Mouse (Mus musculus): ENCODE data around the gene Piwil1. TPM values are rescaled to one million over a fixed set of nuclear protein-coding genes. Genes with fewer than 3 reads are reported as not detected.

Piwil1 gene
- polyA plus RNA-seq, 1 experiment = not detected

GRCm38 (mm10) chr5:128681456-128681855 is 20.9 kb upstream of the Piwil1 start:
- TF ChIP-seq CTCF (IDR thresholded peaks at IDR 0.05; ENCODE audit: low read depth, low read length) (no peak), POLR2A (IDR thresholded peaks at IDR 0.05; ENCODE audit: borderline replicate concordance, low read depth, low read length) (no peak)

GRCm38 (mm10) chr5:128684192-128684591 is 18.1 kb upstream of the Piwil1 start:
- Histone ChIP-seq H3K27ac (ENCODE audit: insufficient read depth, low read depth, low read length) (no peak overlapping the region), H3K4me3 (ENCODE audit: insufficient read depth, low read length) (no peak overlapping the region), H3K4me1 (ENCODE audit: control insufficient read depth, insufficient read depth, low read length) (no peaks in the 10 kb centered on the region)
- no peak for TF ChIP-seq CTCF (IDR thresholded peaks at IDR 0.05; ENCODE audit: low read depth, low read length)
- no peak for TF ChIP-seq POLR2A (IDR thresholded peaks at IDR 0.05; ENCODE audit: borderline replicate concordance, low read depth, low read length)

More at GRCm38 (mm10) chr5:128681456-128681855, 20.9 kb upstream of the Piwil1 start:
- H3K27ac ChIP-seq (ENCODE audit: insufficient read depth, low read depth, low read length) = no peak overlapping the region
- H3K4me1 ChIP-seq (ENCODE audit: control insufficient read depth, insufficient read depth, low read length) = no peaks in the 10 kb centered on the region
- H3K4me3 ChIP-seq (ENCODE audit: insufficient read depth, low read length) = no peak overlapping the region

- no peak for TF ChIP-seq CTCF (IDR thresholded peaks at IDR 0.05; ENCODE audit: low read depth, low read length)
- TF ChIP-seq POLR2A (IDR thresholded peaks at IDR 0.05; ENCODE audit: borderline replicate concordance, low read depth, low read length) = no peak
- H3K27ac ChIP-seq (ENCODE audit: insufficient read depth, low read depth, low read length) = no peak overlapping the region
- no peaks in the 10 kb centered on the region for H3K4me1 ChIP-seq (ENCODE audit: control insufficient read depth, insufficient read depth, low read length)
- H3K4me3 ChIP-seq (ENCODE audit: insufficient read depth, low read length) = no peak overlapping the region
Measured at GRCm38 (mm10) chr5:128684621-128685020, 17.7 kb upstream of the Piwil1 start.

GRCm38 (mm10) chr5:128687139-128687538 is 15.2 kb upstream of the Piwil1 start:
- no peak for TF ChIP-seq CTCF (IDR thresholded peaks at IDR 0.05; ENCODE audit: low read depth, low read length)
- TF ChIP-seq POLR2A (IDR thresholded peaks at IDR 0.05; ENCODE audit: borderline replicate concordance, low read depth, low read length) = no peak
- Histone ChIP-seq H3K4me1 (ENCODE audit: control insufficient read depth, insufficient read depth, low read length) (no peaks in the 10 kb centered on the region), H3K27ac (ENCODE audit: insufficient read depth, low read depth, low read length) (no peak overlapping the region), H3K4me3 (ENCODE audit: insufficient read depth, low read length) (no peak overlapping the region)

GRCm38 (mm10) chr5:128694107-128694506 is 8.2 kb upstream of the Piwil1 start:
- TF ChIP-seq POLR2A (IDR thresholded peaks at IDR 0.05; ENCODE audit: borderline replicate concordance, low read depth, low read length) (no peak), CTCF (IDR thresholded peaks at IDR 0.05; ENCODE audit: low read depth, low read length) (no peak)
- Histone ChIP-seq H3K4me3 (ENCODE audit: insufficient read depth, low read length) (no peak overlapping the region), H3K27ac (ENCODE audit: insufficient read depth, low read depth, low read length) (no peak overlapping the region), H3K4me1 (ENCODE audit: control insufficient read depth, insufficient read depth, low read length) (no peaks in the 10 kb centered on the region)

- no peak overlapping the region for H3K27ac ChIP-seq (ENCODE audit: insufficient read depth, low read depth, low read length)
- no peaks in the 10 kb centered on the region for H3K4me1 ChIP-seq (ENCODE audit: control insufficient read depth, insufficient read depth, low read length)
- no peak for TF ChIP-seq POLR2A (IDR thresholded peaks at IDR 0.05; ENCODE audit: borderline replicate concordance, low read depth, low read length)
- TF ChIP-seq CTCF (IDR thresholded peaks at IDR 0.05; ENCODE audit: low read depth, low read length) = no peak
- H3K4me3 ChIP-seq (ENCODE audit: insufficient read depth, low read length) = no peak overlapping the region
Measured at GRCm38 (mm10) chr5:128694611-128695325, 7.6 kb upstream of the Piwil1 start.

GRCm38 (mm10) chr5:128696824-128697223 is 5.5 kb upstream of the Piwil1 start:
- H3K4me1 ChIP-seq (ENCODE audit: control insufficient read depth, insufficient read depth, low read length) = no peaks in the 10 kb centered on the region
- H3K4me3 ChIP-seq (ENCODE audit: insufficient read depth, low read length) = no peak overlapping the region
- TF ChIP-seq POLR2A (IDR thresholded peaks at IDR 0.05; ENCODE audit: borderline replicate concordance, low read depth, low read length) (no peak), CTCF (IDR thresholded peaks at IDR 0.05; ENCODE audit: low read depth, low read length) (no peak)
- H3K27ac ChIP-seq (ENCODE audit: insufficient read depth, low read depth, low read length) = no peak overlapping the region

- Histone ChIP-seq H3K27ac (ENCODE audit: insufficient read depth, low read depth, low read length) (no peak overlapping the region), H3K4me1 (ENCODE audit: control insufficient read depth, insufficient read depth, low read length) (no peaks in the 10 kb centered on the region), H3K4me3 (ENCODE audit: insufficient read depth, low read length) (no peak overlapping the region)
- TF ChIP-seq POLR2A (IDR thresholded peaks at IDR 0.05; ENCODE audit: borderline replicate concordance, low read depth, low read length) (no peak), CTCF (IDR thresholded peaks at IDR 0.05; ENCODE audit: low read depth, low read length) (no peak)
Measured at GRCm38 (mm10) chr5:128700716-128701115, 1.6 kb upstream of the Piwil1 start.

GRCm38 (mm10) chr5:128703688-128704087 is 1.4 kb downstream of the Piwil1 start:
- no peak overlapping the region for H3K4me3 ChIP-seq (ENCODE audit: insufficient read depth, low read length)
- TF ChIP-seq CTCF (IDR thresholded peaks at IDR 0.05; ENCODE audit: low read depth, low read length) (no peak), POLR2A (IDR thresholded peaks at IDR 0.05; ENCODE audit: borderline replicate concordance, low read depth, low read length) (no peak)
- no peaks in the 10 kb centered on the region for H3K4me1 ChIP-seq (ENCODE audit: control insufficient read depth, insufficient read depth, low read length)
- H3K27ac ChIP-seq (ENCODE audit: insufficient read depth, low read depth, low read length) = no peak overlapping the region

- H3K27ac ChIP-seq (ENCODE audit: insufficient read depth, low read depth, low read length) = no peak overlapping the region
- no peak overlapping the region for H3K4me3 ChIP-seq (ENCODE audit: insufficient read depth, low read length)
- H3K4me1 ChIP-seq (ENCODE audit: control insufficient read depth, insufficient read depth, low read length) = no peaks in the 10 kb centered on the region
- TF ChIP-seq CTCF (IDR thresholded peaks at IDR 0.05; ENCODE audit: low read depth, low read length) (no peak), POLR2A (IDR thresholded peaks at IDR 0.05; ENCODE audit: borderline replicate concordance, low read depth, low read length) (no peak)
Measured at GRCm38 (mm10) chr5:128704134-128704904, 2.0 kb downstream of the Piwil1 start.

Measured in bone marrow macrophage, adult 2 months (primary cell).